Mouse (Mus musculus) MEL (cell line): ENCODE measurements at regions not wholly inside any gene's neighbourhood (a gene's known extent, or its start where the extent isn't known, plus 50 kb on each side); places are given as distances from the start of the nearest gene placed in this dataset.

ENCODE experiments used
- BHLHE40 ChIP-seq: IDR thresholded peaks from 2 replicates; pipeline ENCODE4 v1.6.1; 2012; ENCODE audit warnings: low read depth, mild to moderate bottlenecking, inconsistent platforms, low read length, improper control_type of control experiment, borderline replicate concordance
- CHD2 ChIP-seq: IDR thresholded peaks from 2 replicates; pipeline ENCODE4 v1.6.1; 2011; ENCODE audit warnings: low read length, improper control_type of control experiment
- CTCF ChIP-seq, 3 experiments: IDR thresholded peaks in 2 of 3; conservative IDR thresholded peaks in 1 of 3; 2 replicates each; pipeline ENCODE4 v1.5.1; 2011 to 2012; ENCODE audit warnings: low read length in 3 of 3, low read depth in 2 of 3, mild to moderate bottlenecking in 2 of 3, improper control_type of control experiment in 1 of 3, inconsistent platforms in 1 of 3, mixed read lengths in 1 of 3, moderate library complexity in 1 of 3; ENCODE audit not compliant: control insufficient read depth in 1 of 3, insufficient read depth in 1 of 3, poor library complexity in 1 of 3, severe bottlenecking in 1 of 3
- POLR2AphosphoS2 ChIP-seq: IDR thresholded peaks from 2 replicates; pipeline ENCODE4 v1.6.1; 2011; ENCODE audit warnings: low read length, improper control_type of control experiment

GRCm38 (mm10) chr13:119079243-119079642, 349.2 kb upstream of the Paip1 start:
- TF ChIP-seq BHLHE40: no peak
- no peak for TF ChIP-seq CHD2
- TF ChIP-seq CTCF (IDR thresholded peaks at IDR 0.05 in 2 of 3, conservative IDR thresholded peaks at IDR 0.05 in 1 of 3; ENCODE audit: control insufficient read depth in 1 of 3, insufficient read depth in 1 of 3, low read depth in 2 of 3, low read length in 3 of 3, poor library complexity in 1 of 3, severe bottlenecking in 1 of 3): no peak
- TF ChIP-seq POLR2AphosphoS2: no peak
